Mouse (Mus musculus) heart, embryonic 16.5 days (tissue): ENCODE data around the gene Auts2. TPM values are rescaled to one million over a fixed set of nuclear protein-coding genes. Genes with fewer than 3 reads are reported as not detected.

Experiments
- ATAC-seq: fragments of 200-750 bp; cut with Nextera tagmentation; replicated peaks from 2 replicates; pipeline ENCODE4 v1.8.0; 2017; ENCODE audit warnings: moderate number of reproducible peaks; ENCODE audit not compliant: insufficient read depth, low FRiP score; ENCODE audit errors: extremely low read depth
- H3K27ac ChIP-seq: fragments of 300-500 bp; sonication (generic); 2 replicates; pipeline ENCODE4 v1.5.1; 2014; ENCODE audit warnings: mild to moderate bottlenecking, low read length, control low read depth, moderate library complexity
- H3K27me3 ChIP-seq: fragments of 300-500 bp; sonication (generic); 2 replicates; pipeline ENCODE4 v1.6.1; 2014; ENCODE audit warnings: low read length, mixed read lengths; ENCODE audit not compliant: control insufficient read depth, insufficient read depth
- H3K36me3 ChIP-seq: fragments of 300-500 bp; sonication (generic); 2 replicates; pipeline ENCODE4 v1.6.1; 2014; ENCODE audit not compliant: control insufficient read depth, insufficient read depth
- H3K4me1 ChIP-seq: fragments of 300-500 bp; sonication (generic); 2 replicates; pipeline ENCODE4 v1.6.1; 2014; ENCODE audit warnings: low read length, mixed read lengths; ENCODE audit not compliant: control insufficient read depth, insufficient read depth
- H3K4me2 ChIP-seq: fragments of 300-500 bp; sonication (generic); 2 replicates; pipeline ENCODE4 v1.6.1; 2014; ENCODE audit warnings: low read depth, mild to moderate bottlenecking, control low read depth, low read length
- H3K4me3 ChIP-seq: fragments of 300-500 bp; sonication (generic); 2 replicates; pipeline ENCODE4 v1.5.1; 2014; ENCODE audit warnings: mild to moderate bottlenecking, control low read depth, low read length
- H3K9ac ChIP-seq: fragments of 300-500 bp; sonication (generic); 2 replicates; pipeline ENCODE4 v1.6.1; 2014; ENCODE audit warnings: low read length, control low read depth
- H3K9me3 ChIP-seq: fragments of 300-500 bp; sonication (generic); replicated peaks from 2 replicates; pipeline ENCODE4 v1.6.1; 2016; ENCODE audit warnings: low read length; ENCODE audit not compliant: control insufficient read depth
- WGBS: fragments of 180-500 bp; shearing (Covaris S2); extraction: QIAGEN DNeasy Blood & Tissue Kit; methylation state at CpG from one replicate; pipeline ENCODE4 v1.1.7; 2014; 5-methylcytosine and 5-hydroxymethylcytosine counted together
- polyA plus RNA-seq: library from polyadenylated mRNA; unstranded; fragments of >200 nt; fragmentation: Nextera tagmentation; extraction: Ambion mirVana; gene quantifications from 2 replicates; pipeline ENCODE4 v1.2.1, GENCODE M21; 2015

Auts2 gene
- polyA plus RNA-seq, 1 experiment from 2014 or later = 16.3 TPM

- H3K27me3 ChIP-seq = no peaks in the 10 kb centered on the region
- H3K4me1 ChIP-seq = no peaks in the 10 kb centered on the region
- H3K9ac ChIP-seq = no peak overlapping the region
- 0 out of 2 replicates have a peak, but pooled peaks cover 2% of the 10 kb centered on the region for H3K36me3 ChIP-seq
- ATAC-seq = no peak
- H3K27ac ChIP-seq = no peak overlapping the region
- no peak overlapping the region for H3K4me2 ChIP-seq
- H3K9me3 ChIP-seq = no peaks in the 10 kb centered on the region; the same call in 1 of the 2 replicates
- 56% methylated on average over 5 of the region's 5 CpGs for WGBS
- no peak overlapping the region for H3K4me3 ChIP-seq
Measured at GRCm38 (mm10) chr5:131711474-131712129, 831.5 kb downstream of the Auts2 start.

- no peak for ATAC-seq
- Histone ChIP-seq H3K27ac (no peak overlapping the region), H3K4me2 (no peak overlapping the region), H3K9ac (no peak overlapping the region), H3K36me3 (0 out of 2 replicates have a peak, but pooled peaks cover 2% of the 10 kb centered on the region), H3K9me3 (no peaks in the 10 kb centered on the region; the same call in 1 of the 2 replicates), H3K4me1 (no peaks in the 10 kb centered on the region), H3K4me3 (no peak overlapping the region), H3K27me3 (no peaks in the 10 kb centered on the region)
- 58% methylated on average over 8 of the region's 8 CpGs for WGBS
Measured at GRCm38 (mm10) chr5:131710735-131711473, 832.2 kb downstream of the Auts2 start.

- 86% methylated on average over 7 of the region's 7 CpGs for WGBS
- no peak for ATAC-seq
- H3K4me1 ChIP-seq = no peaks in the 10 kb centered on the region
Measured at GRCm38 (mm10) chr5:131707471-131707870, 835.7 kb downstream of the Auts2 start.

GRCm38 (mm10) chr5:131703729-131704128, 839.4 kb downstream of the Auts2 start:
- Histone ChIP-seq H3K4me2 (no peak overlapping the region), H3K9me3 (no peaks in the 10 kb centered on the region), H3K27ac (no peak overlapping the region), H3K4me3 (no peak overlapping the region), H3K36me3 (no peaks in the 10 kb centered on the region), H3K27me3 (no peaks in the 10 kb centered on the region), H3K9ac (no peak overlapping the region), H3K4me1 (no peaks in the 10 kb centered on the region)
- 70% methylated on average over 6 of the region's 6 CpGs for WGBS
- ATAC-seq = no peak

More at GRCm38 (mm10) chr5:131707471-131707870, 835.7 kb downstream of the Auts2 start:
- Histone ChIP-seq H3K4me2 (no peak overlapping the region), H3K27me3 (no peaks in the 10 kb centered on the region), H3K9ac (no peak overlapping the region), H3K27ac (no peak overlapping the region), H3K9me3 (no peaks in the 10 kb centered on the region), H3K4me3 (no peak overlapping the region), H3K36me3 (no peaks in the 10 kb centered on the region)

- Histone ChIP-seq H3K27ac (no peak overlapping the region), H3K36me3 (no peaks in the 10 kb centered on the region), H3K9me3 (no peaks in the 10 kb centered on the region), H3K27me3 (no peaks in the 10 kb centered on the region), H3K4me2 (no peak overlapping the region), H3K4me3 (no peak overlapping the region), H3K4me1 (no peaks in the 10 kb centered on the region), H3K9ac (no peak overlapping the region)
- ATAC-seq = no peak
- WGBS = 85% methylated on average over 6 of the region's 6 CpGs
Measured at GRCm38 (mm10) chr5:131702840-131703392, 840.2 kb downstream of the Auts2 start.

- WGBS = 99% methylated on average over 7 of the region's 7 CpGs
- no peaks in the 10 kb centered on the region for H3K36me3 ChIP-seq
- H3K9ac ChIP-seq = no peak overlapping the region
- H3K4me1 ChIP-seq = no peaks in the 10 kb centered on the region
- H3K4me2 ChIP-seq = no peak overlapping the region
- H3K4me3 ChIP-seq = no peak overlapping the region
- no peaks in the 10 kb centered on the region; the same call in 1 of the 2 replicates for H3K9me3 ChIP-seq
- ATAC-seq = no peak
- H3K27ac ChIP-seq = no peak overlapping the region
- no peaks in the 10 kb centered on the region for H3K27me3 ChIP-seq
Measured at GRCm38 (mm10) chr5:131698900-131699299, 844.2 kb downstream of the Auts2 start.

GRCm38 (mm10) chr5:131690781-131691180, 852.4 kb downstream of the Auts2 start:
- Histone ChIP-seq H3K9ac (no peak overlapping the region), H3K4me3 (no peak overlapping the region), H3K36me3 (no peaks in the 10 kb centered on the region), H3K9me3 (no peaks in the 10 kb centered on the region; the same call in 1 of the 2 replicates), H3K4me2 (no peak overlapping the region), H3K27me3 (no peaks in the 10 kb centered on the region), H3K4me1 (0 out of 2 replicates have a peak, but pooled peaks cover 4% of the 10 kb centered on the region), H3K27ac (no peak overlapping the region)
- WGBS = 72% methylated on average over 1 of the region's 1 CpGs
- no peak for ATAC-seq

GRCm38 (mm10) chr5:131686956-131687618, 856.1 kb downstream of the Auts2 start:
- no peak overlapping the region for H3K4me2 ChIP-seq
- peaks cover 5% of the 10 kb centered on the region; the same call in 1 of the 2 replicates for H3K9me3 ChIP-seq
- ATAC-seq = no peak
- no peak overlapping the region for H3K27ac ChIP-seq
- WGBS = 56% methylated on average over 8 of the region's 8 CpGs
- 0 out of 2 replicates have a peak, but pooled peaks cover 4% of the 10 kb centered on the region for H3K4me1 ChIP-seq
- no peak overlapping the region for H3K9ac ChIP-seq
- no peak overlapping the region for H3K4me3 ChIP-seq
- no peaks in the 10 kb centered on the region for H3K27me3 ChIP-seq
- H3K36me3 ChIP-seq = no peaks in the 10 kb centered on the region
